Mouse (Mus musculus) induced T-regulatory cell, adult 2 months (primary cell): Measurements from ENCODE around the gene Spock2.
"Not testable (repeated sequence)": the region's sequence is repeated elsewhere in the genome, so short reads cannot be mapped to it uniquely, and the experiment has no call there.

Experiments used
- DNase-seq: peaks from one replicate; pipeline ENCODE4 v3.0.0-alpha.2; 2012; ENCODE audit warnings: low read depth

Spock2 gene

GRCm38 (mm10) chr10:60108321-60109111 lies 2.5 kb downstream of the Spock2 start:
- no peak for DNase-seq

- DNase-seq = no peak
These were observed 3.3 kb downstream of the Spock2 start for GRCm38 (mm10) chr10:60109336-60109735.

- no peak for DNase-seq
These were observed 4.0 kb downstream of the Spock2 start for GRCm38 (mm10) chr10:60109989-60110388.

- no peak for DNase-seq
These were observed 5.0 kb downstream of the Spock2 start for GRCm38 (mm10) chr10:60110908-60111475.

- DNase-seq = no peak
These were observed 8.1 kb downstream of the Spock2 start for GRCm38 (mm10) chr10:60113965-60114690.

- peak; percentile 55 for DNase-seq
These were observed 9.5 kb downstream of the Spock2 start for GRCm38 (mm10) chr10:60115345-60116185.

- no peak for DNase-seq
These were observed 11.0 kb downstream of the Spock2 start for GRCm38 (mm10) chr10:60116997-60117396.

- no peak for DNase-seq
These were observed 12.4 kb downstream of the Spock2 start for GRCm38 (mm10) chr10:60118464-60118863.

- no peak for DNase-seq
These were observed 14.6 kb downstream of the Spock2 start for GRCm38 (mm10) chr10:60120630-60121029.

GRCm38 (mm10) chr10:60124078-60124477 lies 18.1 kb downstream of the Spock2 start:
- DNase-seq = peak; percentile 46

GRCm38 (mm10) chr10:60125529-60126327 lies 19.7 kb downstream of the Spock2 start:
- peak; percentile 53 for DNase-seq

- DNase-seq = no peak
These were observed 22.3 kb downstream of the Spock2 start for GRCm38 (mm10) chr10:60128287-60128686.

GRCm38 (mm10) chr10:60130504-60130903 lies 24.5 kb downstream of the Spock2 start:
- DNase-seq = no peak

GRCm38 (mm10) chr10:60133501-60133900 lies 27.5 kb downstream of the Spock2 start:
- DNase-seq = no peak

GRCm38 (mm10) chr10:60134201-60134600 lies 28.2 kb downstream of the Spock2 start:
- no peak for DNase-seq

GRCm38 (mm10) chr10:60136010-60136409 lies 30.0 kb downstream of the Spock2 start:
- DNase-seq = not testable (repeated sequence)

GRCm38 (mm10) chr10:60136935-60137334 lies 30.9 kb downstream of the Spock2 start:
- DNase-seq = no peak

GRCm38 (mm10) chr10:60138680-60139079 lies 32.7 kb downstream of the Spock2 start:
- DNase-seq = peak; percentile 53

GRCm38 (mm10) chr10:60140751-60141150 lies 34.7 kb downstream of the Spock2 start:
- no peak for DNase-seq

GRCm38 (mm10) chr10:60141656-60142160 lies 35.7 kb downstream of the Spock2 start:
- no peak for DNase-seq

- DNase-seq = not testable (repeated sequence)
These were observed 41.6 kb downstream of the Spock2 start for GRCm38 (mm10) chr10:60147510-60148047.
